Mouse (Mus musculus) A20 (cell line): ENCODE results near the gene Ugt1a7c.

Experiments
- DNase-seq: peaks from one replicate; pipeline ENCODE4 v3.0.0-alpha.2; 2011; ENCODE audit warnings: low read depth, low spot score

Ugt1a7c gene

GRCm38 (mm10) chr1:88192136-88192535 is 97.3 kb downstream of the Ugt1a7c start:
- DNase-seq: no peak

- no peak for DNase-seq
Observed at GRCm38 (mm10) chr1:88195687-88196086, 100.8 kb downstream of the Ugt1a7c start.

- no peak for DNase-seq
Observed at GRCm38 (mm10) chr1:88197443-88197842, 102.6 kb downstream of the Ugt1a7c start.

- DNase-seq: no peak
Observed at GRCm38 (mm10) chr1:88199996-88200395, 105.1 kb downstream of the Ugt1a7c start.

GRCm38 (mm10) chr1:88200456-88200855 is 105.6 kb downstream of the Ugt1a7c start, which contains the start of gene Ugt1a2:
Ugt1a2 (plus strand) TSS chr1:88200601.
- no peak for DNase-seq

- no peak for DNase-seq
Observed at GRCm38 (mm10) chr1:88205294-88205922, 110.5 kb downstream of the Ugt1a7c start, which contains the start of gene Dnajb3. Dnajb3 (minus strand) TSS chr1:88205782.

GRCm38 (mm10) chr1:88206843-88207479 is 112.1 kb downstream of the Ugt1a7c start:
- DNase-seq: no peak

- DNase-seq: peak; percentile 13
Observed at GRCm38 (mm10) chr1:88211812-88212211, 117.0 kb downstream of the Ugt1a7c start, which contains the start of gene Ugt1a1. Ugt1a1 (plus strand) TSS chr1:88211959.

- peak; percentile 16 for DNase-seq
Observed at GRCm38 (mm10) chr1:88212341-88213045, 117.6 kb downstream of the Ugt1a7c start.

GRCm38 (mm10) chr1:88213061-88213460 is 118.2 kb downstream of the Ugt1a7c start:
- no peak for DNase-seq

GRCm38 (mm10) chr1:88213766-88214461 is 119.1 kb downstream of the Ugt1a7c start:
- DNase-seq: peak; percentile 9

- DNase-seq: peak; percentile 18
Observed at GRCm38 (mm10) chr1:88214462-88214952, 119.6 kb downstream of the Ugt1a7c start.

GRCm38 (mm10) chr1:88215466-88216380 is 120.9 kb downstream of the Ugt1a7c start:
- peak; percentile 5 for DNase-seq

GRCm38 (mm10) chr1:88216551-88216950 is 121.7 kb downstream of the Ugt1a7c start:
- no peak for DNase-seq

GRCm38 (mm10) chr1:88217144-88217543 is 122.3 kb downstream of the Ugt1a7c start:
- no peak for DNase-seq

- no peak for DNase-seq
Observed at GRCm38 (mm10) chr1:88217576-88217975, 122.7 kb downstream of the Ugt1a7c start.

GRCm38 (mm10) chr1:88218051-88218450 is 123.2 kb downstream of the Ugt1a7c start:
- DNase-seq: peak; percentile 9

- peak; percentile 1 for DNase-seq
Observed at GRCm38 (mm10) chr1:88218591-88218990, 123.7 kb downstream of the Ugt1a7c start.

GRCm38 (mm10) chr1:88219054-88219453 is 124.2 kb downstream of the Ugt1a7c start:
- no peak for DNase-seq

- no peak for DNase-seq
Observed at GRCm38 (mm10) chr1:88220336-88220735, 125.5 kb downstream of the Ugt1a7c start.

- peak; percentile 17 for DNase-seq
Observed at GRCm38 (mm10) chr1:88222216-88222615, 127.4 kb downstream of the Ugt1a7c start.
